In genomic region chr8:45885202-45885685, GRCm38 (mm10) we compare ENCODE assay signal across 7 mouse cellular contexts. TPM values are rescaled to one million over a fixed set of nuclear protein-coding genes. Genes with fewer than 3 reads are reported as not detected.
A peak's percentile ranks its signal among the peaks of the same experiment; 100 is the strongest.
DNase-seq lines count a peak whose midpoint lies in the region; ATAC-seq and TF ChIP-seq lines count a peak whose summit lies in the region.

Gene Pdlim3, plus strand, starts transcription at chr8:45885461.

- peak; percentile 51; the same call in 1 of the 2 replicates for TF ChIP-seq POLR2A in testis, adult 2 months (IDR thresholded peaks at IDR 0.05; ENCODE audit: control insufficient read depth, low read depth, low read length)

- peaks cover 11% of the 10 kb centered on the region for H3K4me1 ChIP-seq in kidney, embryonic 16.5 days (ENCODE audit: insufficient read depth, low read length)
- H3K4me1 ChIP-seq in testis, adult 2 months (ENCODE audit: control insufficient read depth, insufficient read depth, low read length), result peaks cover 2% of the 10 kb centered on the region

- peak within 1 kb of the TSS; percentile 51 for H3K4me3 ChIP-seq in kidney, embryonic 16.5 days (ENCODE audit: low read length)
- peak within 1 kb of the TSS; percentile 52 for H3K4me3 ChIP-seq in testis, adult 2 months (ENCODE audit: control insufficient read depth, low read depth, low read length)

- peak within 1 kb of the TSS; percentile 72; the same call in 1 of the 2 replicates for H3K27ac ChIP-seq in kidney, embryonic 16.5 days (ENCODE audit: low read length)
- peak within 1 kb of the TSS; percentile 78 for H3K27ac ChIP-seq in testis, adult 2 months (ENCODE audit: control insufficient read depth, insufficient read depth, low read depth, low read length)

- H3K36me3 ChIP-seq in kidney, embryonic 16.5 days (ENCODE audit: insufficient read depth, low read length), result no peaks in the 10 kb centered on the region
- no peaks in the 10 kb centered on the region for H3K36me3 ChIP-seq in testis, adult 2 months (ENCODE audit: control insufficient read depth, insufficient read depth, low read length)

- under 1% methylated on average over 22 of the region's 22 CpGs for WGBS in kidney, embryonic 16.5 days

- H3K4me2 ChIP-seq in kidney, embryonic 16.5 days (replicated peaks; ENCODE audit: low read depth, low read length), result peak within 1 kb of the TSS; percentile 78

- intact Hi-C loops in left cerebral cortex, postnatal 25 days (cut with DNase I), result no loop called here

- peak within 1 kb of the TSS; percentile 56 for H3K9ac ChIP-seq in kidney, embryonic 16.5 days (replicated peaks; ENCODE audit: low read length)

- DNase-seq in ZHBTc4 (ENCODE audit: low read depth, low spot score), result peak; percentile 81
- peak; percentile 45 for DNase-seq in embryo, embryonic 11.5 days (ENCODE audit: low read depth, low spot score)
- peak; percentile 65 for DNase-seq in heart, adult 8-10 months (ENCODE audit: low spot score)
- DNase-seq in lung, postnatal 14 days, result peak; percentile 61
- no peak for DNase-seq in left cerebral cortex, postnatal 25 days (ENCODE audit: low spot score in 2 of 2)

- no peaks in the 10 kb centered on the region for H3K9me3 ChIP-seq in kidney, embryonic 16.5 days (ENCODE audit: low read length)

- no peak for TF ChIP-seq CTCF in testis, adult 2 months (IDR thresholded peaks at IDR 0.05; ENCODE audit: control insufficient read depth, insufficient read depth, insufficient replicate concordance, low read depth, low read length)

- H3K27me3 ChIP-seq in kidney, embryonic 16.5 days (ENCODE audit: insufficient read depth, low read length), result no peaks in the 10 kb centered on the region
- H3K27me3 ChIP-seq in testis, adult 2 months (ENCODE audit: control insufficient read depth, insufficient read depth, low read length), result no peaks in the 10 kb centered on the region

- peak; percentile 96 for ATAC-seq in kidney, embryonic 16.5 days (ENCODE audit: low FRiP score, low TSS enrichment)

RNA-seq across cellular contexts. Expression of gene Pdlim3, which starts in this region (rescaled TPM):
- 10 to 100 TPM; 23.9 to 33.3 (median 28.1) TPM for total RNA-seq in heart, adult 8-10 months (2022)
- 15.1 and 31.1 TPM in 2 replicates for polyA plus RNA-seq in kidney, embryonic 16.5 days (2015; fragmentation: Nextera tagmentation; extraction: Ambion mirVana)
- 5.9 and 13.2 TPM in 2 replicates for polyA plus RNA-seq in testis, adult 2 months (2012; rRNA removed)
- 1 to 10 TPM; 2.7 TPM for total RNA-seq in left cerebral cortex, postnatal 25 days (2021)

Comparison
In these comparisons a context has a peak if more than half of its experiments do, and no peak if none do; other contexts are left out.
1. RNA of gene Pdlim3 (total RNA-seq): 23.9 to 33.3 TPM in heart, adult 8-10 months; 2.7 TPM in left cerebral cortex, postnatal 25 days; every median in the first group is over 4 times any median in the second.
2. DNase-seq: peak in ZHBTc4 (single experiment), embryo, embryonic 11.5 days (single experiment), heart, adult 8-10 months (single experiment) and lung, postnatal 14 days (single experiment); none in left cerebral cortex, postnatal 25 days (0 of 2).